In genomic region chr13:93710325-93710724, GRCm38 (mm10) we compare ENCODE assay signal across 23 mouse cellular contexts. TPM values are rescaled to one million over a fixed set of nuclear protein-coding genes. Genes with fewer than 3 reads are reported as not detected.
"Had no signal": no experiment of that assay in that cellular context is flagged by ENCODE, and none has a peak within 500 bp of the region (broad histone marks: within the 10 kb centered on the region; RNA-seq: fewer than 3 reads in every experiment).

No protein-coding gene starts in this region.

- H3K27me3 ChIP-seq: lung, embryonic 15.5 days; midbrain, embryonic 13.5 days; midbrain, embryonic 15.5 days; neural tube, embryonic 12.5 days; stomach, embryonic 15.5 days had no signal

- H3K36me3 ChIP-seq: lung, embryonic 15.5 days; midbrain, embryonic 13.5 days; midbrain, embryonic 15.5 days; neural tube, embryonic 12.5 days; stomach, embryonic 15.5 days had no signal

- H3K9ac ChIP-seq: lung, embryonic 15.5 days; midbrain, embryonic 13.5 days; midbrain, embryonic 15.5 days; neural tube, embryonic 12.5 days; stomach, embryonic 15.5 days had no signal

- DNase-seq: lung, adult 2 months; lung, postnatal 14 days; lung, postnatal 36 days; right cerebral cortex, postnatal 14 days; thymus, adult 2 months; thymus, postnatal 25 days; thymus, postnatal 4 days had no signal

- H3K4me2 ChIP-seq: lung, embryonic 15.5 days; midbrain, embryonic 11.5 days; midbrain, embryonic 13.5 days; midbrain, embryonic 15.5 days; neural tube, embryonic 12.5 days; stomach, embryonic 15.5 days had no signal

- H3K4me3 ChIP-seq: lung, embryonic 15.5 days; megakaryocyte, embryonic 14.5 days; midbrain, embryonic 13.5 days; midbrain, embryonic 15.5 days; neural tube, embryonic 12.5 days; stomach, embryonic 15.5 days had no signal

- H3K27ac ChIP-seq: lung, embryonic 15.5 days; macrophage; midbrain, embryonic 13.5 days; midbrain, embryonic 15.5 days; neural tube, embryonic 12.5 days; stomach, embryonic 15.5 days; stomach, postnatal 0 days had no signal

- H3K9me3 ChIP-seq: lung, embryonic 15.5 days; midbrain, embryonic 13.5 days; midbrain, embryonic 15.5 days; neural tube, embryonic 12.5 days; stomach, embryonic 15.5 days had no signal

- H3K4me1 ChIP-seq: lung, embryonic 15.5 days; megakaryocyte, embryonic 14.5 days; midbrain, embryonic 13.5 days; midbrain, embryonic 15.5 days; neural tube, embryonic 12.5 days; stomach, embryonic 15.5 days had no signal

- ATAC-seq: lung, postnatal 0 days; midbrain, embryonic 13.5 days; midbrain, embryonic 15.5 days had no signal

RNA-seq across cellular contexts. Expression of gene Dmgdh, which starts 36.1 kb away (rescaled TPM):
- total RNA-seq: megakaryocyte progenitor cell, adult 5-6 weeks; midbrain, postnatal 0 days; monocyte, adult 5-6 weeks; neutrophil, adult 5-6 weeks had no signal
- polyA plus RNA-seq: lung, embryonic 15.5 days; lung, postnatal 0 days; macrophage; midbrain, embryonic 11.5 days; spleen, adult 2 months had no signal

RNA-seq across cellular contexts. Expression of gene Bhmt2, which starts 36.2 kb away (rescaled TPM):
- total RNA-seq: megakaryocyte progenitor cell, adult 5-6 weeks; midbrain, postnatal 0 days; monocyte, adult 5-6 weeks; neutrophil, adult 5-6 weeks had no signal
- polyA plus RNA-seq: lung, embryonic 15.5 days; lung, postnatal 0 days; macrophage; midbrain, embryonic 11.5 days; midbrain, postnatal 0 days; neural tube, embryonic 12.5 days; neural tube, embryonic 14.5 days; spleen, adult 2 months; thymus, adult 2 months had no signal
